Mouse (Mus musculus): Measurements from ENCODE around the gene Olfr721-ps1. TPM values are rescaled to one million over a fixed set of nuclear protein-coding genes. Genes with fewer than 3 reads are reported as not detected.

Olfr721-ps1 gene
- total RNA-seq (2021): not detected
- long read RNA-seq, experiment 1: 0 reads
- long read RNA-seq, experiment 2: 0 reads

DNA sequence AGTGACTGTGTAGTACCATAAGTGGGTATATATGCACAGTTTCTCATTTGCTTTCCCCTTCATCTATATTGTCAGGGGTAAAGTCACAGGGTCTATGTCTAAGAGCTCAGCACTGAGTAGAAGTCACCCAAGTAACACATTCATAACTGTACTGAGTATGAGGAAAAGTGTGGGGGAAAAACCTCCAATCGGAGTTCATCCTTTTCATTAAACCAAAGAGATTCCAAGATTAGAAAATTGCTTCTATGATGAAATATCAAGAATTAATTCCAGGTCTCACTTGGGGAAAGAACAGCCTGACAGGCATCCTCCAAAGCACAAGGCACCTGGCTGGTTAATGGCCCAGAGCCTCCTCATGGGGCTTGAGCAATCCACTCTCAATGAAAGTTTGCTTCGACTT is at the start of gene Olfr721-ps1:
TSS of gene Olfr721-ps1 (plus strand) at position 301 of the 400 bp plus-strand sequence.
- DNase-seq (ENCODE audit: low spot score in 2 of 2): no peak

DNA sequence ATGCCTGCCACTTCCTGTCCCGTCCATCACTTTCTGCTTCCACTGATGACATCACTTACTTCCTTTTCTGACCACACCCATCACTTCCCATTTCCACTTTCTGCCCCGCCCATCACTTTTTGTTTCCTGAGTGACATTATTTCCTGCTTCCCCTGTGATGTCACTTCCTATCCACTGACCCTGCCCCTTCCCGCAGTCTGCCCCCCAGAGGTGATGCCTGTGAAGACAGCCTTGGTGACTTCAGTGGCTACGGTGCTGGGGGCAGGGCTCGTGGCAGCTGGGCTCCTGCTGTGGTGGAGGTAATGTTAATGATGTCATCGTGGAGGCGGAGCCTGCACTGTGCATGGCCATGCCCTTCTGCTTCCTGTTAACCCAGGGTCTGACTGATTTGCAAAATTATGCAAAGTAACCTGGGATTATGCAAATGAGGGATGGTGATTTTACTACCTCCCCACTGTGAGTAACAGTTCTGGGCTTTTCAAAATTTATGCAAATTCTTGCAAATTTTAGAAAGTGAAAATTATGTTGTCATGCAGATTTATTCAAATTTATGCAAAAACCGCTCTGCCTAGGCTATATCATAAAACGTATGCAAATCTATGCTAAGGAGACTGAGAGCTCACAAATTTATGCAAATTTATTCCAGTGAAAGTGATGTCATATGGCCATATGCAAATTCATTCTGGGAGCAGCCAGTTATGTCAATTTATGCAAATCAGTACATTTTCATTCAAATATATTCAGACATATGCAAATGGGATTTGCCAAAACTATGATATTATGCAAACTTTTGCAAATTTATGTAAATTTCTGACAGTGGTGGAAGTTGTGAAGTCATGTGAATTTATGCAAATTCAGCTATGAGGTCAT is 49.1 kb upstream of the Olfr721-ps1 start:
- DNase-seq (ENCODE audit: low spot score in 2 of 2): no peak

DNA sequence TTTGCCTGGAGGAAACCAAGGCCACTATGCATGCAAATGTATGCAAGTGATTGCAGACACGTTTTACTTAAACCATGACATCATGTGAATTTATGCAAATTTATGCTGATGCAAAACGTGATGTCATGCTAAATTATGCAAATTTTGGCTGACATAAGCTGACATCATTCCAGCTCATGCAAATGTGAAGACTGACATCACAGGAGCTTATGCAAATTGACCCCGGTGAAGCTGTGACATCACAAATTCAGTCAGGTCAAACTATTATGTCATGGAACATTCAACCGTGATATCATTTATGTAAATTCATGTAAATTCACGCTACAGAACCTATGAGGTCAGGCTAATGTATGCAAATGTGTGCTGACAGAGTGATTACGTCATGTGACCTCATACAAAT is 48.5 kb upstream of the Olfr721-ps1 start:
- no peak for DNase-seq (ENCODE audit: low spot score in 2 of 2)

DNA sequence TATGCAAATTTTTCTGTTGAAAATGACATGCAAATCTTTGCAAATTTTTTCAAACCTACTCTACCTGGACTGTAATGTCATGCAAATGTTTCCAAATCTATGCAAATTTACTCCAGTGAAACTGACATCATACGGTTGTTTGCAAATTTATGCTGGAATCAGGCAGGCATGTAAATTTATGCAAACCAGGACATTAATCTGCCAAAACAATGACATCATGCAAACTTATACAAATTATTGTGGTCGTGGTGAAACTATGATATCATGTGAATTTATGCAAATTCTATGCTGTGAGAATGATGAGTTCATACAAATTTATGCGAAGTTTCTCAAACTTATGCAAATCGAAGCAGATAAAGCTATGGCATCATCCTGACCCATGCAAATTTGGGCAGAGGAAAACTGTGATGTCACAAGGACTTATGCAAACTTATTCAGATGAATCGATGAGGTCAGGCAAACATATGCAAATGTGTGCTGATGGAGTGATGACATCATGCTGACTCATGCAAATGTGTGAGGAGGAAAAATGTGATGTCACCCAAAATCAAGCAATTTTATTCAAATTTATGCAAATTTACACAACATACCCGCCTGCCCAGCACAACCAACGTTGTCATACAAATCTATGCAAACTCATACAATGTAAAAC is 47.9 kb upstream of the Olfr721-ps1 start:
- DNase-seq (ENCODE audit: low spot score in 2 of 2): no peak

DNA sequence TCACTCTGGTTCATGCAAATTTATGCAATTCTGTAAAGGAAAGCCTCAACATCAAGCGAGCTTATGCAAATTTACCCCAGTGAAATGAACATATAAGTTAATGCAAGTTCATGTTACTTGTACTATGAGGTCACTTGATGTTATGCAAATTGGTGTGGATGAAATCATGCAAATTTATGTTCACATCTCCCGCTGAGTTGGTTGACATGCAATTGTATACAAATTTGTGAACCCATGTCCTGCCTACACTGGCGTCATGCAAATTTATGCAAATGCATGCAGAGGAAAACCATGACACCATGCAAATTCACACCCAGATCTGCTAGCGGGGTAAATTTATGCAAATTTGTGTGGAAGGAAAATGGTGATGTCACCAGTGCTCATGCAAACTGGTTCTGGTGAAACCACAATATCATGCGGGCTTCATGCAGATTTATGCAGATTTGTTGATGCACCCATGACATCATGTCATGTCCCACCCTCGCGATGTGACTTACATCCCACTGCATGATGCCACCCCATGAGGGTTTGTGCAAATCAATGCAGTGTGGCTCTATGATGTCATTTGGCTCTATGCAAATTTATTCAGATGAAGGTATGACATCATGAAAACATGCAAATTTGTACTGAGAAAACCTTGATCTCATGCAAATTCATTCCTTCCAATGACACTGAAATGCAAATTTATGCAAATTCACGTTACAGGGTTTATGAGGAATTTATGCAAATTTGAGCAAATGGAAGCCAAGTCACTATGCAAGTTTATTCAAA is 47.2 kb upstream of the Olfr721-ps1 start:
- DNase-seq (ENCODE audit: low spot score in 2 of 2): no peak

DNA sequence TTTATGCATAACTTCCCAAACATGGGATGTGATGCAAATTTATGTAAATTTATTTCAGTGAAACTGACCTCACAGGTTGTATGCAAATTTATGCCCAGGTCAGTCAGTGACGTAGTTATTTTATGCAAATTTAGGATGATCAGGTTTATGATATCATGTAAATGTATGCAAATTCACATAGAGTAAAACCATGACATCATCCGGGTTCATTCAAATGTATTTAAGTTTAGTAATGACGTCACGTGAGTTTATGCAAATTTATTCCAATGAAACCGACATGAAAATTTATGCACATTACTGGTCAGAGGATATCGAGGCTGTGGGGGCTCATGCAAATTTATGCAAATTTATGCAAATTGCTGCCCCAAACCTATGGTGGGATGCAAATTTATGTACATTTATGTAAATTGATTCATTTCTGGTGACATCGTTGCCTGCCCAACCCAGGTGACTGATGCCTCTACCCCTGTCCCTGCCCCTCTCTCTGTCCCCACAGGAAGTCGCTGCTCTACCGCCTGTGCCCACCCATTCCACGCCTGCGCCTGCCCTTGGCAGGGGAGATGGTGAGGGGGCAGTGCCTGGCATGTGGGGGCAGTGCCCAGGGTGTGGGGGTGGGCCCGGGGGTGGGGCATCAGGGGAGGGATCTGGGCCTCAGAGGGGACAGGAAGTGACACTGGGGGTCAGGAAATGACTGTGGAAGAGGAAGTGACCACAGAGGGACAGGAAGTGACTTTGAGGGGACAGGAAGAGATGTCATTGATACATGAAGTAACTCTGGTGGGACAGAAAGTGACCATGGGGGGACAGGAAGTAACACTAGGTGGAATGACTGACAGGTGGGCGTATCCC is 46.4 kb upstream of the Olfr721-ps1 start:
- no peak for DNase-seq (ENCODE audit: low spot score in 2 of 2)

DNA sequence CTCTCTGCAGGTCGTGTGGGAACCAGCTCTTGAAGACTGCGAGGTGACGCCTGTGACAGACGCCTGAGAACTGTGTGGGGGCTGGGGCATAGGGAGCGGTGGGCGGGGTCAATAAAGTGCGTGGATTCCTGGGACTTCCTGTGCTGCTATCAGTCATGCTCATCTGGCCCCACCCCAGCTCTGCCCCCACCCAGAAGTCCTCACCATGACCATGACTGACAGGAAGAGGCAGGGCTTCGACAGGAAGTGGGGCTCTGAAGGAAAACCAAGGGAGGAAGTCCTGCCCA is 45.8 kb upstream of the Olfr721-ps1 start:
- DNase-seq (ENCODE audit: low spot score in 2 of 2): no peak

DNA sequence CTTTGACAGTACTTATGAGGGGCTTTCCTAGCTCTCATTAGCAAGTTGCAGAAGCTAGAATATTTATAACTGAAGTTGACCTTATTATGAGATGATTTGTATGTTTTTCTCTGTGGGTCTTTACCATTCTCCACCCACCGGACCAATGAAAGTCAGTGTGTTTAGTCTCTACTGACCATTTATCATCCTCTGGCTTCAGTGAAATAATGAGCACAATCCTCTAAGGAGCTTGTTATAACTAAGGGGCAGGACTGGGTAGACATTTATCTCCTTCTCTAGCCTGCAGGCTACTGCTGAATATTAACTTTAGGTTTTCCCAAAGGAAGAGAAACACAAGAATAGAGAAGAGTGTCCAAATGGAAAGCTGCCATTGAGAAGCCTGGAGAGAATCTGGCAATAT is 5.6 kb upstream of the Olfr721-ps1 start:
- DNase-seq (ENCODE audit: low spot score in 2 of 2): no peak

DNA sequence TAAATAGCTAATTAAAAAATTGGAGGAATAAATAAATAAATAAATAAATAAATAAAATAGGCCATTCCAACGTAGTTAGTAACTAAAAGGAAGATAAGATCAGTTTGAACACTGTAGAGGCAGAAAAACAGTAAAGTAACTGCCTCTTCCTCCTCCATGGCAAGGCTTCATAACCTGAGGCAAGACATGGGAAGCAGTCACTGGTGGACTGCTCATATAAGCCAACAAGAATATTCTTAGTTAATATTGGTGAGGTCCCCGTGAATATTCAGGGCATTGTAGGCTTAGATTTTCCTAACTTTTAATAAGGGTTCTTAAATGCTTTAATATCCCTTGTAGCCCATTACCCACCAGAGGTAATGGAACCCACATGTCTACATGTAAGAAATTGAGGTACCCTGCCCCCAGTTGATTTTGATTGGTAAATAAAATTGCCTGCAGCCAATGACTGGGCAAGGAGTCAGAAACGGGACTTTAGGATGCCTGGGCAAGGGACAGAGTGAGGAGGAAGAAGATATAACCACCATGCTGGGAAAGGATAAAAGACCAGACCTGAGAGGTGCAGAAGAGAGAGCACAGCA is 35.1 kb downstream of the Olfr721-ps1 start:
- no peak for DNase-seq (ENCODE audit: low spot score in 2 of 2)

Other genes with a start within 250 kb of the Olfr721-ps1 start
- gene Olfr720, start 214.5 kb upstream of the Olfr721-ps1 start, total RNA-seq (2021): not detected
- not detected for gene Olfr31, start 78.5 kb upstream of the Olfr721-ps1 start, total RNA-seq (2021)
- gene Il3ra, start 55.0 kb upstream of the Olfr721-ps1 start, total RNA-seq (2021): 10 to 100 TPM in 1 of 2 experiments, 1 to 10 TPM in 1; 8.6 to 12.4 TPM